Mouse (Mus musculus) cerebellum, adult 2 months (tissue): Measurements from ENCODE around the gene Asb15.

ENCODE experiments used
- CTCF ChIP-seq: fragments of 200-500 bp; IDR thresholded peaks from 2 replicates; pipeline ENCODE4 v1.5.1; 2011; ENCODE audit warnings: low read depth, mild to moderate bottlenecking, control low read depth, low read length, moderate library complexity, borderline replicate concordance; ENCODE audit not compliant: insufficient read depth
- POLR2A ChIP-seq: fragments of 200-500 bp; IDR thresholded peaks from 2 replicates; pipeline ENCODE4 v1.6.1; 2011; ENCODE audit warnings: low read length, control low read depth, borderline replicate concordance; ENCODE audit not compliant: insufficient read depth

DNA sequence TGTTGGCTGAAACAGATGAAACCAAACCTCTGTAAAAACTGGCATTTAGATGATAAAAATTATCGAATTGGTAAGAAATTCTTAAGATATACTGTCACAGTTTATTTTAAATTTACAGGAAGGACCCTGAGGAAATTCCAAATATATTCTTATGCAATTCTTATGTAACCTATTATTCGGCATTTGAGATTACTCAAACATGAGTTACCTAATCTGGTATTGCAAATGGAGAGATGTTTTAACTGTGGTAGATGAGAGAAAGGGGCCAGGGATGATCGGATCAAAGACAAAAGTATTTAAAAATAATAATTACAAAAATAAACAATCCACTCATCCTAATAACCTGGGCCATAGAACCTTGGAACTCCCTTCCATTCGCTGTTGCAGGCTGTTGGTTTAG lies 82.4 kb downstream of the Asb15 start:
- TF ChIP-seq CTCF (no peak), POLR2A (no peak)
